Mouse (Mus musculus): ENCODE results near the gene Lrrc63. TPM values are rescaled to one million over a fixed set of nuclear protein-coding genes. Genes with fewer than 3 reads are reported as not detected.
A peak's percentile ranks its signal among the peaks of the same experiment; 100 is the strongest.

Gene Lrrc63
- 0.14 and 0.15 TPM in 2 replicates for polyA plus RNA-seq (2016; fragmentation: Nextera tagmentation; extraction: Ambion mirVana)

- Histone ChIP-seq H3K4me2 (replicated peaks) (peak within 1 kb of the TSS; percentile 87), H3K9me3 (no peaks in the 10 kb centered on the region), H3K9ac (replicated peaks) (peak within 1 kb of the TSS; percentile 59), H3K36me3 (no peaks in the 10 kb centered on the region), H3K27me3 (peaks cover 5% of the 10 kb centered on the region; the same call in 1 of the 2 replicates), H3K27ac (replicated peaks) (peak within 1 kb of the TSS; percentile 68), H3K4me1 (no peaks in the 10 kb centered on the region), H3K4me3 (peak within 1 kb of the TSS; percentile 63)
- WGBS = under 1% methylated on average over 39 of the region's 42 CpGs
- peak; percentile 93 for ATAC-seq (ENCODE audit: low FRiP score, low read depth)
Measured at GRCm38 (mm10) chr14:75130501-75131318, at the start of gene Lrrc63, which contains the start of gene Lcp1. Lrrc63 (minus strand) TSS chr14:75130881. Lcp1 (plus strand) TSS chr14:75131101.

- H3K9me3 ChIP-seq = no peaks in the 10 kb centered on the region
- H3K36me3 ChIP-seq = no peaks in the 10 kb centered on the region
- H3K27me3 ChIP-seq = no peaks in the 10 kb centered on the region
- H3K4me1 ChIP-seq = no peaks in the 10 kb centered on the region
- H3K4me2 ChIP-seq (replicated peaks) = no peak overlapping the region
- H3K27ac ChIP-seq (replicated peaks) = no peak overlapping the region
- no peak overlapping the region for H3K4me3 ChIP-seq
- ATAC-seq (ENCODE audit: low FRiP score, low read depth) = no peak
- no peak overlapping the region for H3K9ac ChIP-seq (replicated peaks)
- WGBS = 88% methylated on average over 20 of the region's 20 CpGs
Measured at GRCm38 (mm10) chr14:75179255-75179963, 48.7 kb upstream of the Lrrc63 start.

GRCm38 (mm10) chr14:75178801-75179211, 48.1 kb upstream of the Lrrc63 start:
- Histone ChIP-seq H3K4me3 (no peak overlapping the region), H3K4me2 (replicated peaks) (no peak overlapping the region), H3K4me1 (no peaks in the 10 kb centered on the region), H3K36me3 (no peaks in the 10 kb centered on the region), H3K9me3 (no peaks in the 10 kb centered on the region), H3K9ac (replicated peaks) (no peak overlapping the region), H3K27ac (replicated peaks) (no peak overlapping the region), H3K27me3 (no peaks in the 10 kb centered on the region)
- ATAC-seq (ENCODE audit: low FRiP score, low read depth) = no peak
- WGBS = 87% methylated on average over 10 of the region's 10 CpGs

- H3K4me2 ChIP-seq (replicated peaks) = no peak overlapping the region
- no peak overlapping the region for H3K4me3 ChIP-seq
- H3K27ac ChIP-seq (replicated peaks) = no peak overlapping the region
- H3K36me3 ChIP-seq = no peaks in the 10 kb centered on the region
- H3K9me3 ChIP-seq = no peaks in the 10 kb centered on the region
- no peak for ATAC-seq (ENCODE audit: low FRiP score, low read depth)
- H3K9ac ChIP-seq (replicated peaks) = no peak overlapping the region
- no peaks in the 10 kb centered on the region for H3K4me1 ChIP-seq
- no peaks in the 10 kb centered on the region for H3K27me3 ChIP-seq
- 87% methylated on average over 14 of the region's 14 CpGs for WGBS
Measured at GRCm38 (mm10) chr14:75178384-75178793, 47.7 kb upstream of the Lrrc63 start.

- WGBS = 69% methylated on average over 3 of the region's 3 CpGs
- no peaks in the 10 kb centered on the region for H3K27me3 ChIP-seq
Measured at GRCm38 (mm10) chr14:75177400-75177799, 46.7 kb upstream of the Lrrc63 start.

GRCm38 (mm10) chr14:75176425-75177045, 45.9 kb upstream of the Lrrc63 start:
- no peak for ATAC-seq (ENCODE audit: low FRiP score, low read depth)
- Histone ChIP-seq H3K27me3 (no peaks in the 10 kb centered on the region), H3K9ac (replicated peaks) (no peak overlapping the region), H3K4me2 (replicated peaks) (no peak overlapping the region), H3K4me3 (no peak overlapping the region), H3K36me3 (no peaks in the 10 kb centered on the region), H3K4me1 (no peaks in the 10 kb centered on the region), H3K27ac (replicated peaks) (no peak overlapping the region), H3K9me3 (no peaks in the 10 kb centered on the region)
- 71% methylated on average over 4 of the region's 4 CpGs for WGBS

More at GRCm38 (mm10) chr14:75177400-75177799, 46.7 kb upstream of the Lrrc63 start:
- no peak for ATAC-seq (ENCODE audit: low FRiP score, low read depth)
- Histone ChIP-seq H3K4me2 (replicated peaks) (no peak overlapping the region), H3K27ac (replicated peaks) (no peak overlapping the region), H3K4me1 (no peaks in the 10 kb centered on the region), H3K36me3 (no peaks in the 10 kb centered on the region), H3K9ac (replicated peaks) (no peak overlapping the region), H3K4me3 (no peak overlapping the region), H3K9me3 (no peaks in the 10 kb centered on the region)

GRCm38 (mm10) chr14:75175781-75176180, 45.1 kb upstream of the Lrrc63 start:
- ATAC-seq (ENCODE audit: low FRiP score, low read depth) = no peak
- WGBS = 92% methylated on average over 7 of the region's 7 CpGs

GRCm38 (mm10) chr14:75174731-75175555, 44.3 kb upstream of the Lrrc63 start:
- H3K36me3 ChIP-seq = no peaks in the 10 kb centered on the region
- no peak overlapping the region for H3K9ac ChIP-seq (replicated peaks)
- no peak for ATAC-seq (ENCODE audit: low FRiP score, low read depth)
- 88% methylated on average over 9 of the region's 9 CpGs for WGBS
- H3K4me2 ChIP-seq (replicated peaks) = no peak overlapping the region
- no peaks in the 10 kb centered on the region for H3K9me3 ChIP-seq
- no peak overlapping the region for H3K4me3 ChIP-seq
- H3K27me3 ChIP-seq = no peaks in the 10 kb centered on the region
- no peak overlapping the region for H3K27ac ChIP-seq (replicated peaks)
- no peaks in the 10 kb centered on the region for H3K4me1 ChIP-seq

More at GRCm38 (mm10) chr14:75175781-75176180, 45.1 kb upstream of the Lrrc63 start:
- H3K4me1 ChIP-seq = no peaks in the 10 kb centered on the region
- no peak overlapping the region for H3K4me3 ChIP-seq
- H3K4me2 ChIP-seq (replicated peaks) = no peak overlapping the region
- H3K36me3 ChIP-seq = no peaks in the 10 kb centered on the region
- H3K27me3 ChIP-seq = no peaks in the 10 kb centered on the region
- H3K9me3 ChIP-seq = no peaks in the 10 kb centered on the region
- H3K9ac ChIP-seq (replicated peaks) = no peak overlapping the region
- no peak overlapping the region for H3K27ac ChIP-seq (replicated peaks)

GRCm38 (mm10) chr14:75174296-75174695, 43.6 kb upstream of the Lrrc63 start:
- H3K4me3 ChIP-seq = no peak overlapping the region
- H3K9me3 ChIP-seq = no peaks in the 10 kb centered on the region
- no peaks in the 10 kb centered on the region for H3K27me3 ChIP-seq
- WGBS = 84% methylated on average over 8 of the region's 8 CpGs
- no peaks in the 10 kb centered on the region for H3K4me1 ChIP-seq
- H3K36me3 ChIP-seq = no peaks in the 10 kb centered on the region
- H3K9ac ChIP-seq (replicated peaks) = no peak overlapping the region
- H3K27ac ChIP-seq (replicated peaks) = no peak overlapping the region
- ATAC-seq (ENCODE audit: low FRiP score, low read depth) = no peak
- no peak overlapping the region for H3K4me2 ChIP-seq (replicated peaks)

- no peak overlapping the region for H3K4me2 ChIP-seq (replicated peaks)
- 88% methylated on average over 1 of the region's 1 CpGs for WGBS
- H3K4me3 ChIP-seq = no peak overlapping the region
- no peak overlapping the region for H3K9ac ChIP-seq (replicated peaks)
- no peaks in the 10 kb centered on the region for H3K4me1 ChIP-seq
- H3K9me3 ChIP-seq = no peaks in the 10 kb centered on the region
- ATAC-seq (ENCODE audit: low FRiP score, low read depth) = no peak
- no peaks in the 10 kb centered on the region for H3K27me3 ChIP-seq
- no peak overlapping the region for H3K27ac ChIP-seq (replicated peaks)
- H3K36me3 ChIP-seq = no peaks in the 10 kb centered on the region
Measured at GRCm38 (mm10) chr14:75170546-75170945, 39.9 kb upstream of the Lrrc63 start.

- Histone ChIP-seq H3K27ac (replicated peaks) (no peak overlapping the region), H3K4me1 (no peaks in the 10 kb centered on the region), H3K4me2 (replicated peaks) (no peak overlapping the region), H3K9me3 (no peaks in the 10 kb centered on the region), H3K27me3 (no peaks in the 10 kb centered on the region), H3K9ac (replicated peaks) (no peak overlapping the region), H3K4me3 (no peak overlapping the region), H3K36me3 (no peaks in the 10 kb centered on the region)
- ATAC-seq (ENCODE audit: low FRiP score, low read depth) = no peak
- 82% methylated on average over 3 of the region's 3 CpGs for WGBS
Measured at GRCm38 (mm10) chr14:75168501-75168900, 37.8 kb upstream of the Lrrc63 start.

Data from midbrain, embryonic 12.5 days (tissue).